Mouse (Mus musculus) yolk sac, embryonic 10.5 days (tissue): ENCODE measurements around the gene Rabgap1l.
"Not testable (repeated sequence)": the region's sequence is repeated elsewhere in the genome, so short reads cannot be mapped to it uniquely, and the experiment has no call there.

ENCODE experiments used
- DNase-seq: peaks from one replicate; pipeline ENCODE4 v3.0.0-alpha.2; 2017; ENCODE audit warnings: low spot score

Gene Rabgap1l

GRCm38 (mm10) chr1:160485731-160486130, 307.3 kb downstream of the Rabgap1l start:
- no peak for DNase-seq

GRCm38 (mm10) chr1:160485028-160485427, 308.0 kb downstream of the Rabgap1l start:
- DNase-seq = no peak

GRCm38 (mm10) chr1:160481643-160482042, 311.4 kb downstream of the Rabgap1l start:
- no peak for DNase-seq

GRCm38 (mm10) chr1:160467443-160467842, 325.6 kb downstream of the Rabgap1l start:
- no peak for DNase-seq

DNA sequence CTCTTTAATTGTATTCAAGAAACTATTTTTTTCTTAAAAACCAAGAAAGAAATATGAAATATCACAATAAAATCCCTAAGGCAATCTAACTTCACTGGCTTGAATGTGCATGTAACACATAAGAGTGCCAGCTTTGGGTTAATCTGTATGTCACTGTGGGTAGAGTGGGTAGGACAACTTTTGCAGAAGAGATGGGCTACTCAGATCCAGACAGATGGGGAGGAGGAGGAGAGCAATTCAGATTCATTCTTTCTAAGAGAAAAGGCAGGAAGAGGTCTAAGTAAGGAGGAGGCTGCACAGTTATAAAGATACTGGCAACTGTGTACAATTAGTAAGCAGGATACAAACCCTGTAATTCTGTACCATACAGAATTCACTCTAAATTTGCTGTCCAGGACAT, 327.8 kb downstream of the Rabgap1l start:
- DNase-seq = no peak

GRCm38 (mm10) chr1:160464148-160464547, 328.9 kb downstream of the Rabgap1l start:
- no peak for DNase-seq

DNA sequence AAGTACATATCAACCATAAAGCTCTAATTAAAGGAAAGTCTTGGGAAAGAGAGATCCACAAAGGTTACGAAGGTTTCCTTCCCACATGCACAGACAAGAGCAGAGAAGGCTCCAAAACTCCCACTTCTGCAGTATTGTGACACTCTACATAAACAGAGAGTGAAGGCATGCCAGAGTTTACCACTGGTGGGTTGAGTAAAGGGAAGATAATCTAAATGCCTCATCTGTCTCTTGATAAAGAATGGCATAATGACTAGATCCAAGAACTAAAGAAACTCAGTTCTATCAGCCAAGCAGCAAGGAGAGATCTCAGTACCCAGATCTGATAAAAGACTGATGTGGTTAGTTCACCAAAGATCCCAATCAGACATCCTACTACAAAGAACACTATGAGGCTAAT, 332.7 kb downstream of the Rabgap1l start:
- DNase-seq = no peak

GRCm38 (mm10) chr1:160451663-160452062, 341.3 kb downstream of the Rabgap1l start:
- no peak for DNase-seq

GRCm38 (mm10) chr1:160448681-160449080, 344.3 kb downstream of the Rabgap1l start:
- no peak for DNase-seq

- DNase-seq = no peak
Measured at GRCm38 (mm10) chr1:160446823-160447222, 346.2 kb downstream of the Rabgap1l start.

- DNase-seq = no peak
Measured at GRCm38 (mm10) chr1:160443506-160443905, 349.5 kb downstream of the Rabgap1l start.

DNA sequence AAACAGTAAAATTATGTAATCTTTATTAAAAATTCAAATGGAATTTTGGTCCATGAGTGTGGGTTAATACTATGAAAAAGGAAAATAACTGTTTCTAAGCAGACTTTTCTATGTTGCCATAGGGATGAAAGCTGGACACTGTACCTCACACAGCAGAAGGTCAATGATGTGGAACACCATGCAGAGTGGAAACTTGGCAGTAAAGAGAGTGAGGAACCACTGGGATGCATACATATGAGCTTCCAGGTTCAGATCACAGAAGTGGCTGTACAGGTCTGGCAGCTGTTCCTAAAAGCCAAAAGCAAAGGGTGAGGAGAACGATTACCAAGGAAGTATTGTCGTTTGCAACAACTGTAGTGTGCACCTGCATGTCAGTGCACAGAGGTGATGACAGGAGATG, 351.3 kb downstream of the Rabgap1l start:
- DNase-seq = no peak

- no peak for DNase-seq
Measured at GRCm38 (mm10) chr1:160441161-160441560, 351.9 kb downstream of the Rabgap1l start.

GRCm38 (mm10) chr1:160438820-160439219, 354.2 kb downstream of the Rabgap1l start:
- DNase-seq = no peak

DNA sequence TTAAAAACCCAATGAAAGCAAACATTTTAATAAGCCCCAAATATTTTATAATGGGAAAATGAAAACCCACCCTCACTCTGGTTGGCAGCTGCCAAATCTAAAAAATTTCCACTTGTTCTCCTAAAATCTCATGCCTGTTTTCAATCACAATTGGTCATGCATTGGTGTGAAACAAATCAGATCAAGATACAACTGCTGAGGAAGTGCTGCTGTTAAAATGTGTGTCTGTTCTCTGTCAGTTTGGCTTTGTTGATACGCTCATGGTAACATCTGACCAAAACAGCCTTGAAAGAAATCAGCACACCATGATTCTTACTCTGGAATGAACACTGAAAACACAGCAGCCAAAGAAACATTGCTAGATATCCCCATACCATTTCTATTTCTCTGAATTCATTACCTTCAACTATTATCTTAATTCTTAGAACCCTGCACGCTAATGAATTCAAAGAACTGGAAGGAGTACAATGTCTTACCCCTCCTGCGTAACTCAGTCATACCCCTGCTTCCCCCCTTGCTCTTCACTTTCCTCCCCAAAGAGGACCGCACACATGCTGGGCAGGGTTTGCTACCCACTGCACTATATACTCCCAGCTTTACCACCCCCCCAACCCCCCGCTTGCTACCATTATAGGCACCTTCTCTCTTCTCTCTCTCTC, 375.7 kb downstream of the Rabgap1l start:
- no peak for DNase-seq

DNA sequence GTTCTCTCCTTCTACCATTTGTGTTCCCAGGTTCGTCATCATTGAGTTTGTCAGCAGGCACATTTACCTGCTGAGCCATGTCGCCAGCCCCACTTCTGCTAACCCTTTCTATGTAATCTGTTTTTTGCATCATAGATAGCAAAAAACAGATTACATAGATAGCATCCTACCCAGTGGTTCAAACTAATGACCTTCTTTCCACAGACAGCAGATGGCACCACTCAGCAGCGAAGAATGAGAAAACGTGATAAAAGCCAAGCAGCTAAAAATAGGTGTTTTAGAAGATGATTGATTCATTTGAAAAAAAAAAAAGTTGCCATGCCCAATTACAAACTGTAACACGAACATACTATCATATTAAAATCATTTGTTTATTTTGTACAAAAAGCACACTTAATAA, 382.2 kb downstream of the Rabgap1l start:
- no peak for DNase-seq

GRCm38 (mm10) chr1:160409689-160410088, 383.3 kb downstream of the Rabgap1l start:
- not testable (repeated sequence) for DNase-seq

DNA sequence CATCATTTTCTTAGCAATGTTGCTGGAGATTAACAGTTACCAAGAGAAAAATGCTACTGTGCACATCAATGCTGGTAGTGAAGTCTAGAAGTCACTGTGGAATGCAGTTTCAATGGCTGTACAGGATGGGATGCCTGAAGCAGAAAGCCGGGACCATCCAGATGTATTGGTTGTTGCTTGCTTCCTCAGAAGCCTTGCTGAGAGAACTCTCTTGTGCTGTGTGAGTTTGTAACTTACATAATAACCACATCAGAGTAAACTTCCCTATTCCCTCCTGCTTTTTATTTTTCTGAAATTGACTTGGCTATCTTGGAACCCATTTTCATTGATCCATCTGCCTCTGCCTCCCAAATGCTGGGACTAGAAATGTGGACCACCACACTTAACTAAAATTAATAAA, 383.9 kb downstream of the Rabgap1l start:
- DNase-seq = no peak

- DNase-seq = no peak
Measured at GRCm38 (mm10) chr1:160408302-160408897, 384.6 kb downstream of the Rabgap1l start.

DNA sequence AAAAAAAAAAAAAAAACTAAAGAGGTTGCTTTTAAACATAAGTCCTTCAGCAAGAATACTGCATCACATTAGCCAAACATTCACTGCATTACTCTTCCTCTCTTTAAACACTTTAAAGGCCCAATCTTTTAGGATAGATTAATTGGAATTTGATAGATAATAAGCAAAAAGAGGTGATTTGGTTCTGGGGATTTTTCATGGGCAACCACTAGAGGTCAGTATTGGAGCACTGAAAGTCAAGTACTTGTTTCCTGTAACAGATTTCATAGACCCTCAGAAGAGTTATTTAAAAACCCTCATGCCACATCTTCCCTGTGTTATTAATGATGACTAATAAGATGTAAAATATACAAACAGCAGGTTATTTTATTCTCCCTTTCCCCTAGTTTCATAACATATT, 393.6 kb downstream of the Rabgap1l start:
- no peak for DNase-seq

DNA sequence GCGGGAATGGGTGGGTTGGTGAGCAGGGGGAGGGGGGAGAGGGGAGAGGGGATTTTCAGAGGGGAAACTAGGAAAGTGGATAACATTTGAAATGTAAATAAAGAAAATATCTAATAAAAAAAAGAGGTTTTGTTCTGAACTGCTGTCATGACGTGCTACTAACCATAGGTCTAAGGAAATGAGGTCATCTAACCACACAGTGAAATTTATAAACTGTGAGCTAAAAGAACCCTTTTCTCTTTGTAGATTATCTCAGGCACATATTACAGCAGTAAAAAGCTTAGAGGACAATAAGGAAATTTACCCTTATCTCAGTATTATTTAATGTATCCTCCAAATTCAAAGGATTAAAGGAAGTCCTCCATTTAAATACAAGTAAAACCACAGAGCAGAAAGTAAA, 396.0 kb downstream of the Rabgap1l start:
- DNase-seq = no peak

DNA sequence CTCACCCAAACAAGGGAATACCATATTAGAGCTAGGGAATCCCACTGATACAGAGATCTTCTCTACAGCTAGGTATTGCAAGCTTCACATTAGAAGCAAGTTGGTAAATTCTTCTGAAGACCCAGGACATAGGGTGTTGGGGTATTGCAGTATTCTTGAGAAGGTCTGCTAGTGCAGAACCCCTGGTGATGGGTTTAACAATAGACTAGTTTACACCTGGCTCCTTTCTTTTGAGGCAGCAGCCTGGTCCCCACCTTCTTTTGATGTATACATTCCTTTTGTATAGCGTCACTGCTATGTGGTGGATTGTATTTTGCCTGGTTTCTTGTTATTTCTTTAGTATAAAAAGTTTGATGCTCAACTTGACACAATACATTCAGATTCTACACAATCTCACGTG, 405.6 kb downstream of the Rabgap1l start:
- DNase-seq = no peak

DNA sequence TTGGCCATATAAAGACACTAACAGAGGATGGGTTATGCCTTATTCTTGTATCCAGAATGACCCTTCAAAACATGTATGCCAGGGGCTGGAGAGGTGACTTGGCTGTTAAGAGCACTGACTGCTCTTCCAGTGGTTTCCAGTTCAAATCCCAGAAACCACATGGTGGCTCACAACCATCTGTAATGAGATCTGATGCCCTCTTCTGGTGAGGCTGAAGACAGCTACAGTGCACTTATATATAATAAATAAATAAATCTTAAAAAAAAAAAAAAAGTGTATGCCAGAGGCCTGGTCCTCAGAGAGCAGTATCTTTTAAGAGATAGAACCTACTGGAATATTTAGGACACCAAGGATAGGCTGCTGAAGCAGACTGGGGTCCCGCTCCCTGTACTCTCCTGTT, 414.6 kb downstream of the Rabgap1l start:
- DNase-seq = no peak
